ENCODE assay signal across 25 mouse cellular contexts in the genomic region with DNA sequence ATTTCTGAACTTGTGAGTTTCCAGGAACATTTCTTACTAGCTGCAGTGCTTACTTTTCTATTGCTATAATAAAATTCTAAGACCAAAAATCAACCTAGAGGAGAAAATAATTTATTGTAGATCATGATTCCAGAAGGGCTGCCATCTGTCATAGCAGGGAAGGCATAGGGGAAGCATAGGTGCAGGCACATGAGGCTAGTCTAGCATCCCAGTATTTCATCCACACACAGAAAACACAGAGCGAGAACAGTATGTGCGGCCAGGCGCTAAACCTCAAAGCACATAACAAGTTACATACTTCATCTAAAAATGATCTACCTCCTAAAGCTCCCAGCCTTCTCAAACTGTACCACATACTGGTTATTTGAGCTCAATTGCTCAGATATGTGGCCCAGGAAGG.
A peak's percentile ranks its signal among the peaks of the same experiment; 100 is the strongest.
DNase-seq lines count a peak whose midpoint lies in the region; ATAC-seq and TF ChIP-seq lines count a peak whose summit lies in the region.
"Had no signal": no experiment of that assay in that cellular context is flagged by ENCODE, and none has a peak within 500 bp of the region (broad histone marks: within the 10 kb centered on the region; RNA-seq: fewer than 3 reads in every experiment).

No protein-coding gene starts in this region.

- no peaks in the 10 kb centered on the region for H3K36me3 ChIP-seq in forebrain, embryonic 15.5 days
- no peaks in the 10 kb centered on the region for H3K36me3 ChIP-seq in forebrain, embryonic 16.5 days (ENCODE audit: control insufficient read depth, insufficient read depth)
- H3K36me3 ChIP-seq in intestine, postnatal 0 days (ENCODE audit: control insufficient read depth, insufficient read depth) = no peaks in the 10 kb centered on the region
- H3K36me3 ChIP-seq: hindbrain, embryonic 10.5 days; hindbrain, embryonic 15.5 days; limb, embryonic 13.5 days; lung, embryonic 15.5 days; midbrain, embryonic 10.5 days; midbrain, embryonic 15.5 days had no signal

- no peak overlapping the region for H3K4me3 ChIP-seq in forebrain, embryonic 15.5 days
- H3K4me3 ChIP-seq in forebrain, embryonic 16.5 days (replicated peaks; ENCODE audit: low read length) = no peak overlapping the region
- no peak overlapping the region for H3K4me3 ChIP-seq in intestine, postnatal 0 days (ENCODE audit: low read depth, low read length)
- H3K4me3 ChIP-seq: erythroblast, embryonic 14.5 days; hindbrain, embryonic 10.5 days; hindbrain, embryonic 15.5 days; limb, embryonic 13.5 days; lung, embryonic 15.5 days; midbrain, embryonic 10.5 days; midbrain, embryonic 15.5 days had no signal

- TF ChIP-seq CTCF in intestine, postnatal 0 days (IDR thresholded peaks at IDR 0.05; ENCODE audit: low read depth) = no peak

- WGBS in forebrain, embryonic 15.5 days = 93% methylated on average over 3 of the region's 3 CpGs
- 77% methylated on average over 3 of the region's 3 CpGs for WGBS in forebrain, embryonic 16.5 days
- WGBS in intestine, postnatal 0 days = 90% methylated on average over 3 of the region's 3 CpGs

- no peak overlapping the region for H3K9ac ChIP-seq in forebrain, embryonic 15.5 days (replicated peaks)
- H3K9ac ChIP-seq in forebrain, embryonic 16.5 days (replicated peaks; ENCODE audit: low read depth, low read length) = no peak overlapping the region
- no peak overlapping the region for H3K9ac ChIP-seq in intestine, postnatal 0 days (ENCODE audit: low read depth, low read length)
- H3K9ac ChIP-seq: hindbrain, embryonic 15.5 days; limb, embryonic 13.5 days; lung, embryonic 15.5 days; midbrain, embryonic 15.5 days had no signal

- no peak overlapping the region for H3K27ac ChIP-seq in forebrain, embryonic 15.5 days (replicated peaks)
- H3K27ac ChIP-seq in forebrain, embryonic 16.5 days (ENCODE audit: low read length) = no peak overlapping the region
- H3K27ac ChIP-seq in intestine, postnatal 0 days (ENCODE audit: low read depth, low read length) = no peak overlapping the region
- H3K27ac ChIP-seq: hindbrain, embryonic 10.5 days; hindbrain, embryonic 15.5 days; limb, embryonic 13.5 days; lung, embryonic 15.5 days; midbrain, embryonic 10.5 days; midbrain, embryonic 15.5 days had no signal

- H3K4me2 ChIP-seq in forebrain, embryonic 15.5 days (replicated peaks) = no peak overlapping the region
- H3K4me2 ChIP-seq in forebrain, embryonic 16.5 days (ENCODE audit: low read length) = no peak overlapping the region
- H3K4me2 ChIP-seq in intestine, postnatal 0 days (replicated peaks; ENCODE audit: low read depth) = no peak overlapping the region
- H3K4me2 ChIP-seq: hindbrain, embryonic 15.5 days; limb, embryonic 13.5 days; liver, embryonic 11.5 days; lung, embryonic 15.5 days; midbrain, embryonic 15.5 days had no signal

- ATAC-seq in forebrain, embryonic 15.5 days (replicated peaks) = 0 out of 2 replicates have a peak, but pooled peaks have one; percentile 53
- no peak; the same call in 1 of the 2 replicates for ATAC-seq in forebrain, embryonic 16.5 days
- ATAC-seq in intestine, postnatal 0 days = no peak
- ATAC-seq: inflammation-experienced regulatory T-cells, adult 6 months; midbrain, embryonic 15.5 days had no signal

- peak; percentile 2 for DNase-seq in right cerebral cortex, adult 18-20 months
- no peak for DNase-seq in right cerebral cortex, adult 2 months (ENCODE audit: low spot score in 2 of 2)
- peak; percentile 4 to 66 for DNase-seq in layer of hippocampus, postnatal 14 days (ENCODE audit: low spot score in 2 of 2)
- no peak for DNase-seq in embryo, embryonic 10 days (ENCODE audit: low spot score)
- DNase-seq: adrenal gland, adult 8-10 months; cerebellum, adult 11-12 months; cerebellum, adult 9-11 months; gastrocnemius, postnatal 14 days; heart, postnatal 14 days; kidney, adult 18-20 months; kidney, postnatal 36 days; right cerebral cortex, postnatal 4 days had no signal

- H3K9me3 ChIP-seq in forebrain, embryonic 15.5 days = no peaks in the 10 kb centered on the region
- no peaks in the 10 kb centered on the region for H3K9me3 ChIP-seq in forebrain, embryonic 16.5 days (ENCODE audit: control insufficient read depth, low read length)
- no peaks in the 10 kb centered on the region for H3K9me3 ChIP-seq in intestine, postnatal 0 days (ENCODE audit: control insufficient read depth)
- H3K9me3 ChIP-seq: hindbrain, embryonic 10.5 days; hindbrain, embryonic 15.5 days; limb, embryonic 13.5 days; lung, embryonic 15.5 days; midbrain, embryonic 10.5 days; midbrain, embryonic 15.5 days had no signal

- H3K27me3 ChIP-seq in forebrain, embryonic 15.5 days = no peaks in the 10 kb centered on the region
- no peaks in the 10 kb centered on the region for H3K27me3 ChIP-seq in forebrain, embryonic 16.5 days (replicated peaks; ENCODE audit: control insufficient read depth, insufficient read depth, low read length)
- H3K27me3 ChIP-seq in intestine, postnatal 0 days (replicated peaks; ENCODE audit: control insufficient read depth, insufficient read depth, low read length) = no peaks in the 10 kb centered on the region
- H3K27me3 ChIP-seq: CH12.LX; hindbrain, embryonic 15.5 days; limb, embryonic 13.5 days; lung, embryonic 15.5 days; midbrain, embryonic 15.5 days had no signal

- H3K4me1 ChIP-seq in forebrain, embryonic 15.5 days = no peaks in the 10 kb centered on the region
- H3K4me1 ChIP-seq in forebrain, embryonic 16.5 days (replicated peaks; ENCODE audit: control insufficient read depth, insufficient read depth, low read length) = no peaks in the 10 kb centered on the region
- H3K4me1 ChIP-seq in intestine, postnatal 0 days (replicated peaks; ENCODE audit: control insufficient read depth, insufficient read depth, low read length) = no peaks in the 10 kb centered on the region
- H3K4me1 ChIP-seq: hindbrain, embryonic 10.5 days; hindbrain, embryonic 15.5 days; lung, embryonic 15.5 days; midbrain, embryonic 15.5 days had no signal

Comparison
In these comparisons a context has a peak if more than half of its experiments do, and no peak if none do; other contexts are left out.
1. DNase-seq: peak in right cerebral cortex, adult 18-20 months (single experiment) and layer of hippocampus, postnatal 14 days (2 of 2); none in right cerebral cortex, adult 2 months (0 of 2) and embryo, embryonic 10 days (single experiment).